Mouse (Mus musculus): ENCODE measurements at regions not wholly inside any gene's neighbourhood (a gene's known extent, or its start where the extent isn't known, plus 50 kb on each side); places are given as distances from the start of the nearest gene placed in this dataset.

- DNase-seq (ENCODE audit: low read depth, low spot score): no peak
Observed at GRCm38 (mm10) chr14:102629601-102630000, 352.8 kb downstream of the Kctd12 start.

DNA sequence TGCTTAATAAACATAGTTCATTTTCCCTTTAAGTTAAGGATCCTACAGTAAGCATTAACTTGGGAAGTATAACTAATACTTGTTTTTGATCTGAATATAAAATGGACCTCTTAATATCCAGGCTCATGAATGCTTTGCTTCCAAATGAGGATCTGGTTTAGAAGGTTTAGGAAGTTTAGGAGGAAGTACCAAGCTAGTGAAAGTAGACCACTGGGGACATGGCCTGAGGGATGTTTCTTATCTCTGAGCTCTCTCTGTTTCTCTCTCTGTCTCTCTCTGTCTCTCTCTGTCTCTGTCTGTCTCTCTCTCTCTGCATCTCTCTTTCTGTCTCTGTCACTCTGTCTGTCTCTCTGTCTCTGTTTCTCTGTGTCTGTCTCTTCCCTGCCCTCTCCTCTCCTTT is 360.9 kb downstream of the Kctd12 start:
- DNase-seq (ENCODE audit: low read depth, low spot score): no peak

- no peak for DNase-seq (ENCODE audit: low read depth, low spot score)
Observed at GRCm38 (mm10) chr14:102619056-102619455, 363.4 kb downstream of the Kctd12 start.

GRCm38 (mm10) chr14:102615588-102616309 is 366.7 kb downstream of the Kctd12 start:
- no peak for DNase-seq (ENCODE audit: low read depth, low spot score)

GRCm38 (mm10) chr14:102606055-102606454 is 376.4 kb downstream of the Kctd12 start:
- DNase-seq (ENCODE audit: low read depth, low spot score): no peak

GRCm38 (mm10) chr14:102594850-102595249 is 387.6 kb downstream of the Kctd12 start:
- no peak for DNase-seq (ENCODE audit: low read depth, low spot score)

GRCm38 (mm10) chr14:102553781-102554180 is 428.7 kb downstream of the Kctd12 start:
- no peak for DNase-seq (ENCODE audit: low read depth, low spot score)

DNA sequence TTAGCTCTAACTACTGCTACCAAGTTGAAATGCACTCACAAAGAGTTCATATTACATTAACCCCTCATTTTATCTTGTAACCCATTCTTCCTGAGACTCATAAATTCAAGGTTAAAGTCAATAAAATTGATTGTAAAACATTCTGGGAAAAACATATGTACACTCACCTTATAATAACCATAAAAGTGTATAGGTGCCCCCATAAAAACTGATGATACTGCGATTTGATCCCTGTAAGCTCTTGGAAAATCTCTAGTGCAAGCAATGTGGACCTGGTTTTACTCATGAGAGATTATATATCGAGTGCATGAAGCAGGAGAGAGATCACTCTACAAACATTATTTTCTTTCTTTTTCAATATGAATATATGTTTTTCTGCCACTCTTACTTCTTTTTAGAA is 429.8 kb downstream of the Kctd12 start:
- no peak for DNase-seq (ENCODE audit: low read depth, low spot score)

GRCm38 (mm10) chr14:102524894-102525577 is 457.4 kb downstream of the Kctd12 start:
- peak; percentile 36 for DNase-seq (ENCODE audit: low read depth, low spot score)

GRCm38 (mm10) chr14:102516765-102517164 is 465.7 kb downstream of the Kctd12 start:
- peak; percentile 39 for DNase-seq (ENCODE audit: low read depth, low spot score)

- no peak for DNase-seq (ENCODE audit: low read depth, low spot score)
Observed at GRCm38 (mm10) chr14:102514527-102514926, 467.9 kb downstream of the Kctd12 start.

DNA sequence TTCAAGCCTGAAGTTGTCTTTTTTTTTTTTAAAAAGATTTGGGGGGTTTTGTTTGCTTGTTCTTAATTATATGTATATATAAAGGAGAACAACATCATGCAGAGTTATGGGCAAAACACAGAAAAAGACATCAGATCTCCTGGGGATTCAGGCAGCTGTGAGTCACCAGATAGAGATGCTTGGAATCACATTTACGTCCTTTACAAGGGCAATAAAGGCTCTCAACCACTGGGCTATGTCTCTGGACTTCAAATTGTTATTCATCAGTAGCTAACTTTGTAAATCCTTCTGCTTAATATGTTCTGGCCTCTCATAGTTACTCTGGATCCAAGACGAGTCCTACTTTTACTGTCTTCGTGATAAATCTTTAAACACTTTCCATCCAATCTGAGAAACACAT is 469.8 kb downstream of the Kctd12 start:
- peak; percentile 11 for DNase-seq (ENCODE audit: low read depth, low spot score)

DNA sequence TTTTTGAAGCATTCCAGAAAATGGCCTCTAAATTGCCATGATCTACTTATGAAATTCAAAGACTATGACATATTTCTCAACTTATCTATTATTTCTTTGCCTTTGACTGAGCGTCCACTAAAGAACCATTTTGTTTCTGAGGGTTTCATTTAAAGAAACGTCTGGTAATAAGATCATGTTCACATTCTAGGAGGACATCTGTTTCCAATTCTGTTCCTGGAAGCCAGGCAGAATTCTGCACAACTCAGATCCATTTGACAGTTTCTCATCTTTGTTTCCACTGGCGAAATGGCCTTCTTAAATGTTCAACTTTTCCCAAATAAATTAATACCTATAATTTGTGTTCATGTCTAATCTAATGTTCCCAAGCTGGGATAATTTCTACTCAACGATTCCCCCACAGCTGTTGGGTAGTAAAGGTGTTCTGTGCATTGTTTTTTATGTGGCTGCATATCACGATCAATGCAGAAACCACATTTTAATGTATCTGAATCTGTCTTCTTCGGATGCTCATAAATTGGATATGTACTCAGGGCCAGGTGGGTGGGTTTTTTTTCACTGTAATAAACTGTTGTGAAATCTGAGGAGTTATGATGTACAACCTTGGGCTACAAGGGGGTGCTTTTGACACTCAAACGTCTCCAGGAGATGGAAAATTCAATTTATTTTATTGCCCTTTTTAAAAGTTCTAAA is 470.6 kb downstream of the Kctd12 start:
- peak; percentile 41 for DNase-seq (ENCODE audit: low read depth, low spot score)

DNA sequence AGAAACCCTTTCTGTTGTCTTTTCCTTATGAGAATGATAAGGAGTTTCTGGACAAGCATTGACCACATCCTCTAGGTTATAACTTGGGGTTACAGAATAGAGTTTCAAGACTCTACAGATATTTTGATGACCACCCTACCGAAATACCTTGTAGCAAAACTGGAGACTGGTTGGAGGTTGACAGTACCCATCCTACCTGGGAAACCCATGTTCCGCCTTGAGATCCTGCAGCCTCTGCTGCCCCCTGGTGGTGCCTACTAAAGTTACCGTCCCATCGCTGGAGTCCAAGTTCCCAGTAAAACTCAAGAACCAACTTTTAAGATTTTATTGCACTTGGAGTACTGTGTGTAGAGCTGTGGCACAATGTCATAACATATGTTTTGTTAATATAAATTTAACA is 472.1 kb downstream of the Kctd12 start:
- DNase-seq (ENCODE audit: low read depth, low spot score): peak; percentile 61

- no peak for DNase-seq (ENCODE audit: low read depth, low spot score)
Observed at GRCm38 (mm10) chr14:102505696-102506321, 476.6 kb downstream of the Kctd12 start.

- no peak for DNase-seq (ENCODE audit: low read depth, low spot score)
Observed at GRCm38 (mm10) chr14:102497179-102497578, 485.3 kb downstream of the Kctd12 start.

GRCm38 (mm10) chr14:102492376-102492775 is 490.1 kb downstream of the Kctd12 start:
- no peak for DNase-seq (ENCODE audit: low read depth, low spot score)

DNA sequence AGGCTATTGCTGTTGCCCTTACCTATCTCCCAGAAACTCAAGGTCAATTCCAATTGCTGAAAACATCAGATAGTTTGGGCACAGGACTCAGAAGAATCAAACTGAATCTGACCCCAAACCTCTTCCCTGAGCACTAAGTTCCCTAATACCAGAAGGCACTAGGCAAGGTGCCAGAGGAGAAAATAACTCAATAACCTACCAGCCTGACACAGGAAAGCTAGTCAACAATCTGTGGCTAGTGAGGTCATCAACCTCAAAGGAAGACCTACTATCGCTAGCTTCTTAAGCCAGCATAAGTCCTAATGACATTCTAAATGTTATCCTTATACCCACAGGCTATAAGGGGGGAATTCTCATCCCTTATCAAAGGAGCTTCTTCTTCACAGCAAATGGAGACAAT is 491.2 kb downstream of the Kctd12 start:
- no peak for DNase-seq (ENCODE audit: low read depth, low spot score)

DNA sequence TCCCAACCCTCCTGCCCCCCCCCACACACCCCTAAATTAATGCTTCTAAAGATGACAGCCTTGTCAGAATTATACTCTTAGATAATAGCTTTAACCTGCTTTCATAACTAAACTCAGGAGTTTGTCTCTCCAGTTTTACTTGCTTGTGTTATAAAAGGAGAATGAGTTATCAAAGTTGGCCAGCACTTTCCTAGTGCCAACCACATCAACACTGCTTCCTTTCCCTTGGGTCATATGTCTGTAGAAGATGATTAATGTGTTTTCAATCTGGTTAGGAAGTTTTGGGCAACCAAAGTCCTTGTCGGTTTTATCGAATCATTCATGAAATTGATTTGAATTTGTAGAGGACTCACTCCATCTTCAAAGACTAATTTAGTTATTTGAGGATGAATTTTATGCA is 505.3 kb downstream of the Kctd12 start:
- no peak for DNase-seq (ENCODE audit: low read depth, low spot score)

DNA sequence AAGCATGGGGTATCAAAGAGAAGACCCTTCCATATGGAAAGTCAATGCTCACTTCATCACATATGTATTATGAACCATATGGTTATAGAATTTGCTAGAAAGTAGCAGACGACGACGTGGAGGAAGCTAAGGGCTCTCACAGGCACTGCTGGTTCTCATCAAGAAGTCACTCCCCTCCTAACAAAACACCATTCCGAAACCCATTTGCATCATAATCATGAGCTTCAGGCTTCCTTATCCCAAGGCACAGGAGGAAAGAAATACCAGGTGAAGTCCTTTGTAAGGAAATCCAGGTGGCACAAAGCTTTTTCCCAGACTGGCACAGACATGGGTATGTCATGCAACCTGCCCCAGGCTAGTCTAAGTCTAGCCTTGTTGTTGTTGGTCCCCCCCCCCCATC is 513.1 kb downstream of the Kctd12 start:
- no peak for DNase-seq (ENCODE audit: low read depth, low spot score)

- no peak for DNase-seq (ENCODE audit: low read depth, low spot score)
Observed at GRCm38 (mm10) chr14:102461001-102461400, 521.4 kb downstream of the Kctd12 start.

DNA sequence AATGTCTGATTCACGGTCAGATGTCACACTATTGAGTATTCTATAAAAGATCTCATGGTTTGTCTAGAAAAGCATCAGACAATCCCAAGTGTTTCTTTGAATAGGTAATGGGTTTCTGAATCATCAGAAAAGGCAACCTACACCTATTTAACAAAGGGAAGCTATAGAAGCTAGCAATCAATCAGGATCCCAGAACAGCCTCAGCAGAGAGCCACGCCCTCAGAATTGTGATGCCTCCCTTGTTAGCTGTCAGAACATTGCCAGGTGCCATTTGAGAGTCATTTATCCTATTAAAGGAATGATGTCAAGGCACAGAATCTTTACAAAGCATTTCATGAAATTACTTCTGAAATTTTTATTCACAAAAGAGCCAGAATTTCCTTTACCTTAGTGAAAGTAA is 542.7 kb downstream of the Kctd12 start:
- DNase-seq (ENCODE audit: low read depth, low spot score): no peak
